Mouse (Mus musculus): ENCODE measurements around the gene Tmem80.
A peak's percentile ranks its signal among the peaks of the same experiment; 100 is the strongest.

Gene Tmem80

GRCm38 (mm10) chr7:141326546-141327446 is 743 bp upstream of the Tmem80 start:
- DNase-seq: no peak

GRCm38 (mm10) chr7:141328373-141328990 is 943 bp downstream of the Tmem80 start:
- no peak for DNase-seq

- DNase-seq: no peak
Measured at GRCm38 (mm10) chr7:141330706-141331105, 3.2 kb downstream of the Tmem80 start.

- peak; percentile 84 for DNase-seq
Measured at GRCm38 (mm10) chr7:141331990-141332389, 4.5 kb downstream of the Tmem80 start.

GRCm38 (mm10) chr7:141335044-141335579 is 7.6 kb downstream of the Tmem80 start:
- no peak for DNase-seq

- no peak for DNase-seq
Measured at GRCm38 (mm10) chr7:141335682-141336081, 8.1 kb downstream of the Tmem80 start.

GRCm38 (mm10) chr7:141336296-141336695 is 8.8 kb downstream of the Tmem80 start:
- DNase-seq: no peak

GRCm38 (mm10) chr7:141337716-141338416 is 10.3 kb downstream of the Tmem80 start:
- DNase-seq: no peak

- peak; percentile 90 for DNase-seq
Measured at GRCm38 (mm10) chr7:141338576-141339131, 11.1 kb downstream of the Tmem80 start, which contains the start of gene Eps8l2. TSS of gene Eps8l2 (plus strand) at chr7:141338880.

- DNase-seq: no peak
Measured at GRCm38 (mm10) chr7:141339215-141339920, 11.8 kb downstream of the Tmem80 start.

- DNase-seq: peak; percentile 73
Measured at GRCm38 (mm10) chr7:141340023-141340422, 12.5 kb downstream of the Tmem80 start.

- DNase-seq: peak; percentile 86
Measured at GRCm38 (mm10) chr7:141340476-141340875, 12.9 kb downstream of the Tmem80 start.

GRCm38 (mm10) chr7:141341689-141342226 is 14.2 kb downstream of the Tmem80 start:
- peak; percentile 15 for DNase-seq

GRCm38 (mm10) chr7:141343230-141343629 is 15.7 kb downstream of the Tmem80 start:
- DNase-seq: peak; percentile 22

GRCm38 (mm10) chr7:141343696-141344095 is 16.2 kb downstream of the Tmem80 start:
- peak; percentile 65 for DNase-seq

GRCm38 (mm10) chr7:141344787-141345186 is 17.2 kb downstream of the Tmem80 start:
- DNase-seq: no peak

GRCm38 (mm10) chr7:141351061-141351460 is 23.5 kb downstream of the Tmem80 start:
- no peak for DNase-seq

- DNase-seq: no peak
Measured at GRCm38 (mm10) chr7:141355051-141355450, 27.5 kb downstream of the Tmem80 start.

- DNase-seq: peak; percentile 25
Measured at GRCm38 (mm10) chr7:141355626-141356326, 28.2 kb downstream of the Tmem80 start.

- no peak for DNase-seq
Measured at GRCm38 (mm10) chr7:141356971-141357370, 29.4 kb downstream of the Tmem80 start.

GRCm38 (mm10) chr7:141361510-141361909 is 34.0 kb downstream of the Tmem80 start:
- DNase-seq: peak; percentile 70
